Mouse (Mus musculus): Measurements from ENCODE around the gene Nr5a2.

DNA sequence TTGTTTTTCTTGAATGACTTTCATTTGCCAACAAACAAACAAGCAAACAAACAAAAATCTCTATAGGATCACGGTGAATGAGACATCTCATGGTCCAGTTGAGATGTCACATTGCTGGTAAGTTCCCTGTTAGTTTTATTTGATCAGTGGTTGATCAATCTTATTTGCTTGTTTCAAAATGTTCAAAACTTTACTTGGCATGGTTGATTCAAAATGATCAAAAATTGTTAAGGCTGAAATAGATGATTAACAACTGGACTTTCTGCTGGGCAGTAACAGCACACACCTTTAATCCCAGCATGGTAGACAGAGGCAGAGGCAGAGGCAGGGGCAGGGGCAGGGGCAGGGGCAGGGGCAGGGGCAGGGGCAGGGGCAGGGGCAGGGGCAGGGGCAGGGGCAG is 757 bp downstream of the Nr5a2 start:
- no peak for TF ChIP-seq CTCF (IDR thresholded peaks at IDR 0.05; ENCODE audit: borderline replicate concordance, extremely low read depth, insufficient read depth, insufficient read length)
- TF ChIP-seq POLR2A (IDR thresholded peaks at IDR 0.05; ENCODE audit: borderline replicate concordance, extremely low read depth, insufficient read depth, insufficient read length, poor library complexity, severe bottlenecking), result no peak

Measured in brain, embryonic 14.5 days (tissue).